Mouse (Mus musculus): Measurements from ENCODE around the gene Trabd.

Trabd gene

GRCm38 (mm10) chr15:89060811-89061460 lies 14.0 kb upstream of the Trabd start:
- Histone ChIP-seq H3K4me3 (replicated peaks; ENCODE audit: low read length) (peak overlapping the region; percentile 81; the same call in 1 of the 2 replicates), H3K4me1 (replicated peaks; ENCODE audit: low read depth, low read length) (peaks cover 17% of the 10 kb centered on the region), H3K36me3 (ENCODE audit: insufficient read depth, low read length) (no peaks in the 10 kb centered on the region), H3K27me3 (ENCODE audit: insufficient read depth, low read length) (peaks cover 91% of the 10 kb centered on the region), H3K9me3 (ENCODE audit: low read length) (no peaks in the 10 kb centered on the region)
- no peak for TF ChIP-seq NANOG (IDR thresholded peaks at IDR 0.05; ENCODE audit: borderline replicate concordance, low read length)
- no peak for TF ChIP-seq CTCF (conservative IDR thresholded peaks at IDR 0.05; ENCODE audit: low read length)
- no peak for TF ChIP-seq POU5F1 (IDR thresholded peaks at IDR 0.05; ENCODE audit: borderline replicate concordance, low read length)

- H3K4me1 ChIP-seq (replicated peaks; ENCODE audit: low read depth, low read length): peaks cover 17% of the 10 kb centered on the region
- H3K4me3 ChIP-seq (replicated peaks; ENCODE audit: low read length): no peak overlapping the region
- H3K36me3 ChIP-seq (ENCODE audit: insufficient read depth, low read length): no peaks in the 10 kb centered on the region
- H3K27me3 ChIP-seq (ENCODE audit: insufficient read depth, low read length): peaks cover 94% of the 10 kb centered on the region
- no peaks in the 10 kb centered on the region for H3K9me3 ChIP-seq (ENCODE audit: low read length)
- no peak for TF ChIP-seq NANOG (IDR thresholded peaks at IDR 0.05; ENCODE audit: borderline replicate concordance, low read length)
- TF ChIP-seq CTCF (conservative IDR thresholded peaks at IDR 0.05; ENCODE audit: low read length): no peak
- TF ChIP-seq POU5F1 (IDR thresholded peaks at IDR 0.05; ENCODE audit: borderline replicate concordance, low read length): no peak
Measured at GRCm38 (mm10) chr15:89061761-89062517, 13.0 kb upstream of the Trabd start.

GRCm38 (mm10) chr15:89062518-89062910 lies 12.4 kb upstream of the Trabd start:
- H3K4me3 ChIP-seq (replicated peaks; ENCODE audit: low read length): no peak overlapping the region

GRCm38 (mm10) chr15:89063001-89063400 lies 11.9 kb upstream of the Trabd start:
- Histone ChIP-seq H3K4me1 (replicated peaks; ENCODE audit: low read depth, low read length) (peaks cover 27% of the 10 kb centered on the region), H3K4me3 (replicated peaks; ENCODE audit: low read length) (no peak overlapping the region), H3K9me3 (ENCODE audit: low read length) (no peaks in the 10 kb centered on the region), H3K36me3 (ENCODE audit: insufficient read depth, low read length) (no peaks in the 10 kb centered on the region), H3K27me3 (ENCODE audit: insufficient read depth, low read length) (peaks cover 95% of the 10 kb centered on the region)
- TF ChIP-seq POU5F1 (IDR thresholded peaks at IDR 0.05; ENCODE audit: borderline replicate concordance, low read length): no peak
- no peak for TF ChIP-seq CTCF (conservative IDR thresholded peaks at IDR 0.05; ENCODE audit: low read length)
- no peak for TF ChIP-seq NANOG (IDR thresholded peaks at IDR 0.05; ENCODE audit: borderline replicate concordance, low read length)

More at GRCm38 (mm10) chr15:89062518-89062910, 12.4 kb upstream of the Trabd start:
- Histone ChIP-seq H3K9me3 (ENCODE audit: low read length) (no peaks in the 10 kb centered on the region), H3K27me3 (ENCODE audit: insufficient read depth, low read length) (peaks cover 95% of the 10 kb centered on the region), H3K36me3 (ENCODE audit: insufficient read depth, low read length) (no peaks in the 10 kb centered on the region), H3K4me1 (replicated peaks; ENCODE audit: low read depth, low read length) (peaks cover 22% of the 10 kb centered on the region)
- no peak for TF ChIP-seq NANOG (IDR thresholded peaks at IDR 0.05; ENCODE audit: borderline replicate concordance, low read length)
- no peak for TF ChIP-seq POU5F1 (IDR thresholded peaks at IDR 0.05; ENCODE audit: borderline replicate concordance, low read length)
- no peak for TF ChIP-seq CTCF (conservative IDR thresholded peaks at IDR 0.05; ENCODE audit: low read length)

- Histone ChIP-seq H3K36me3 (ENCODE audit: insufficient read depth, low read length) (no peaks in the 10 kb centered on the region), H3K4me1 (replicated peaks; ENCODE audit: low read depth, low read length) (peaks cover 30% of the 10 kb centered on the region), H3K4me3 (replicated peaks; ENCODE audit: low read length) (no peak overlapping the region), H3K27me3 (ENCODE audit: insufficient read depth, low read length) (peaks cover 95% of the 10 kb centered on the region), H3K9me3 (ENCODE audit: low read length) (no peaks in the 10 kb centered on the region)
- no peak for TF ChIP-seq NANOG (IDR thresholded peaks at IDR 0.05; ENCODE audit: borderline replicate concordance, low read length)
- TF ChIP-seq POU5F1 (IDR thresholded peaks at IDR 0.05; ENCODE audit: borderline replicate concordance, low read length): no peak
- no peak for TF ChIP-seq CTCF (conservative IDR thresholded peaks at IDR 0.05; ENCODE audit: low read length)
Measured at GRCm38 (mm10) chr15:89063536-89063935, 11.4 kb upstream of the Trabd start.

- peaks cover 36% of the 10 kb centered on the region for H3K4me1 ChIP-seq (replicated peaks; ENCODE audit: low read depth, low read length)
- TF ChIP-seq POU5F1 (IDR thresholded peaks at IDR 0.05; ENCODE audit: borderline replicate concordance, low read length) (no peak), NANOG (IDR thresholded peaks at IDR 0.05; ENCODE audit: borderline replicate concordance, low read length) (no peak), CTCF (conservative IDR thresholded peaks at IDR 0.05; ENCODE audit: low read length) (no peak)
- H3K4me3 ChIP-seq (replicated peaks; ENCODE audit: low read length): no peak overlapping the region
- H3K27me3 ChIP-seq (ENCODE audit: insufficient read depth, low read length): peaks cover 100% of the 10 kb centered on the region
- H3K36me3 ChIP-seq (ENCODE audit: insufficient read depth, low read length): no peaks in the 10 kb centered on the region
- no peaks in the 10 kb centered on the region for H3K9me3 ChIP-seq (ENCODE audit: low read length)
Measured at GRCm38 (mm10) chr15:89064891-89065290, 10.0 kb upstream of the Trabd start.

- H3K4me1 ChIP-seq (replicated peaks; ENCODE audit: low read depth, low read length): peaks cover 45% of the 10 kb centered on the region
- no peaks in the 10 kb centered on the region for H3K36me3 ChIP-seq (ENCODE audit: insufficient read depth, low read length)
- no peaks in the 10 kb centered on the region for H3K9me3 ChIP-seq (ENCODE audit: low read length)
- peak overlapping the region; percentile 76 for H3K4me3 ChIP-seq (replicated peaks; ENCODE audit: low read length)
- TF ChIP-seq POU5F1 (IDR thresholded peaks at IDR 0.05; ENCODE audit: borderline replicate concordance, low read length) (no peak), NANOG (IDR thresholded peaks at IDR 0.05; ENCODE audit: borderline replicate concordance, low read length) (no peak), CTCF (conservative IDR thresholded peaks at IDR 0.05; ENCODE audit: low read length) (no peak)
- H3K27me3 ChIP-seq (ENCODE audit: insufficient read depth, low read length): peaks cover 98% of the 10 kb centered on the region
Measured at GRCm38 (mm10) chr15:89067609-89068008, 7.3 kb upstream of the Trabd start.

- TF ChIP-seq POU5F1 (IDR thresholded peaks at IDR 0.05; ENCODE audit: borderline replicate concordance, low read length) (no peak), CTCF (conservative IDR thresholded peaks at IDR 0.05; ENCODE audit: low read length) (no peak), NANOG (IDR thresholded peaks at IDR 0.05; ENCODE audit: borderline replicate concordance, low read length) (no peak)
- Histone ChIP-seq H3K4me3 (replicated peaks; ENCODE audit: low read length) (peak overlapping the region; percentile 76), H3K4me1 (replicated peaks; ENCODE audit: low read depth, low read length) (peaks cover 45% of the 10 kb centered on the region), H3K27me3 (ENCODE audit: insufficient read depth, low read length) (peaks cover 98% of the 10 kb centered on the region), H3K36me3 (ENCODE audit: insufficient read depth, low read length) (no peaks in the 10 kb centered on the region), H3K9me3 (ENCODE audit: low read length) (no peaks in the 10 kb centered on the region)
Measured at GRCm38 (mm10) chr15:89068226-89068625, 6.7 kb upstream of the Trabd start.

Data from E14TG2a.4 (cell line).